Mouse (Mus musculus) midbrain, postnatal 0 days (tissue): ENCODE results near the gene Bmt2. TPM values are rescaled to one million over a fixed set of nuclear protein-coding genes. Genes with fewer than 3 reads are reported as not detected.

ENCODE experiments used
- ATAC-seq: fragments of 200-750 bp; cut with Nextera tagmentation; 2 replicates; pipeline ENCODE4 v1.8.0; 2017; ENCODE audit warnings: moderate number of reproducible peaks, mild to moderate bottlenecking, moderate TSS enrichment, moderate library complexity; ENCODE audit not compliant: low FRiP score
- DNase-seq: peaks from one replicate; pipeline ENCODE4 v3.0.0-alpha.2; 2015; ENCODE audit warnings: low spot score
- H3K27ac ChIP-seq: fragments of 300-500 bp; sonication (generic); 2 replicates; pipeline ENCODE4 v1.5.1; 2014; ENCODE audit warnings: low read depth, mild to moderate bottlenecking, low read length, mixed read lengths
- H3K27me3 ChIP-seq: fragments of 300-500 bp; sonication (generic); 2 replicates; pipeline ENCODE4 v1.6.1; 2014; ENCODE audit warnings: low read length, control low read depth, mixed read lengths; ENCODE audit not compliant: insufficient read depth
- H3K36me3 ChIP-seq: fragments of 300-500 bp; sonication (generic); 2 replicates; pipeline ENCODE4 v1.6.1; 2014; ENCODE audit warnings: low read length, control low read depth, mixed read lengths; ENCODE audit not compliant: insufficient read depth
- H3K4me1 ChIP-seq: fragments of 300-500 bp; sonication (generic); 2 replicates; pipeline ENCODE4 v1.6.1; 2014; ENCODE audit warnings: mild to moderate bottlenecking, control low read depth, antibody characterized with exemption, low read length, mixed read lengths; ENCODE audit not compliant: insufficient read depth
- H3K4me2 ChIP-seq: fragments of 300-500 bp; sonication (generic); 2 replicates; pipeline ENCODE4 v1.6.1; 2014; ENCODE audit warnings: low read depth, mild to moderate bottlenecking, low read length, mixed read lengths; ENCODE audit not compliant: poor library complexity, severe bottlenecking
- H3K4me3 ChIP-seq: fragments of 300-500 bp; sonication (generic); 2 replicates; pipeline ENCODE4 v1.5.1; 2014; ENCODE audit warnings: low read depth, mild to moderate bottlenecking, low read length, moderate library complexity
- H3K9ac ChIP-seq: fragments of 300-500 bp; sonication (generic); replicated peaks from 2 replicates; pipeline ENCODE4 v1.6.1; 2014; ENCODE audit warnings: mild to moderate bottlenecking, low read length, moderate library complexity, mixed read lengths; ENCODE audit not compliant: poor library complexity, severe bottlenecking
- H3K9me3 ChIP-seq: fragments of 300-500 bp; sonication (generic); 2 replicates; pipeline ENCODE4 v1.6.1; 2016; ENCODE audit warnings: low read length, control low read depth
- CTCF ChIP-seq: IDR thresholded peaks from 2 replicates; pipeline ENCODE4 v1.5.1; 2016; ENCODE audit warnings: antibody characterized with exemption, mild to moderate bottlenecking
- WGBS: fragments of 180-500 bp; shearing (Covaris S2); extraction: QIAGEN DNeasy Blood & Tissue Kit; methylation state at CpG from one replicate; pipeline ENCODE4 v1.1.7; 2014; 5-methylcytosine and 5-hydroxymethylcytosine counted together
- polyA plus RNA-seq: library from polyadenylated mRNA; unstranded; fragments of >200 nt; fragmentation: Nextera tagmentation; extraction: Ambion mirVana; gene quantifications from 2 replicates; pipeline ENCODE4 v1.2.1, GENCODE M21; 2015
- total RNA-seq: library from RNA; depleted of rRNA; stranded (reverse); fragments of >200 nt; gene quantifications from 2 replicates; pipeline ENCODE4 v1.2.3, GENCODE M21; 2014

Gene Bmt2
- total and polyA plus RNA-seq, 2 experiments from 2014 or later: 11.0 to 28.9 TPM

DNA sequence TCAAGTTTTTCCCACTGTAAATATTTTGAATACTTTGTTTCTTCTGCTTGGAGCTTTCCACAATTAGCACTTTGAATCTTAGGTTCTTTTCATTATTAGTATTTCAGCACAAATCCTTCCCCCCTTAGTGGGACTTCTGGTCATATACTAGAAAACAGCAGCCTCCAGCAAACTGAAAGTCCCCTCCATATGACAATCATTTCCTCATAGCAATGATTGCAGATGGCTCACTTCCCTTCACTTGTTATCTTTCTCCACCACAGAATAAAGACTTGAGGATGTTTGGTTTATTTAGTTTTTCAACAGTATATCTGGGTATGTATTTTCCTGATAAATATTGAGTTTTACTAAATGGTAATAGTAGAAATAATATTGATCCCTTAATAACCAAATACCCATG is 12.6 kb upstream of the Bmt2 start:
- no peak overlapping the region for H3K4me3 ChIP-seq
- no peak for TF ChIP-seq CTCF
- H3K36me3 ChIP-seq: no peaks in the 10 kb centered on the region
- DNase-seq: no peak
- H3K27me3 ChIP-seq: no peaks in the 10 kb centered on the region
- no peak overlapping the region for H3K9ac ChIP-seq
- H3K27ac ChIP-seq: no peak overlapping the region
- H3K9me3 ChIP-seq: no peaks in the 10 kb centered on the region
- no peaks in the 10 kb centered on the region for H3K4me1 ChIP-seq
- no peak for ATAC-seq
- no peak overlapping the region for H3K4me2 ChIP-seq

DNA sequence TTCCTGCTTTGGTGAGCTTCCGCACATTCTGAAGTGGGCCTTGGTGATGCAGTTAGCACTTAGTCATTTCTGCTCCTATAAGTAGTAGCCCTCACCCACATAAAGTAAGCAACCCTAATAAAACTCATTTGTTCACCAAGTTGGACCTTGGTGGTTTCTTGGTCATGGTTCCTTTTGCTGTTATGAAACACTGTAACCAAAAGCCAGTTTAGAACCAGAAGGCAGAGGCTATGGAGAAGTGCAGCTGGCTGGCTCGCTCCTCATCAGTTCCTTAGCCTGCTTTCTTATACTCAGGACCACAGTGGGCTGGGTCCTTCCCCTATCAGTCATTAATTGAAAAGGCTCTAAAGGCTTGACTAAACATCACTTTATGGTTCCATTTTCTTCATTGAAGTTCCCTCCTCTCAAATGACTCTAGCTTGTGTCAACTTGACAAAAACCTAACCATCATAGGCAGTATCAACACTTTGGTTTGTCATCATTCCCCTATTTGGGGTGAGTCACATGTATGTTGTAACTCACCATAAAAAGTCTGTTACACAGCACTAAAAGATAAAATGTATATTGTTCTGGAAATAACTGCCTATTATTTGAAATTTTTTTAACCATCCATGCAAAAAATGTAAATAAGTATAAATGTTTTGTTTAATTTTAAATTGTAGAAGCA is 6.3 kb upstream of the Bmt2 start:
- Histone ChIP-seq H3K9ac (no peak overlapping the region), H3K27ac (no peak overlapping the region), H3K36me3 (no peaks in the 10 kb centered on the region), H3K27me3 (no peaks in the 10 kb centered on the region), H3K4me2 (no peak overlapping the region), H3K4me3 (no peak overlapping the region), H3K9me3 (no peaks in the 10 kb centered on the region), H3K4me1 (no peaks in the 10 kb centered on the region)
- no peak for DNase-seq
- TF ChIP-seq CTCF: no peak
- 96% methylated on average over 2 of the region's 2 CpGs for WGBS
- no peak for ATAC-seq

DNA sequence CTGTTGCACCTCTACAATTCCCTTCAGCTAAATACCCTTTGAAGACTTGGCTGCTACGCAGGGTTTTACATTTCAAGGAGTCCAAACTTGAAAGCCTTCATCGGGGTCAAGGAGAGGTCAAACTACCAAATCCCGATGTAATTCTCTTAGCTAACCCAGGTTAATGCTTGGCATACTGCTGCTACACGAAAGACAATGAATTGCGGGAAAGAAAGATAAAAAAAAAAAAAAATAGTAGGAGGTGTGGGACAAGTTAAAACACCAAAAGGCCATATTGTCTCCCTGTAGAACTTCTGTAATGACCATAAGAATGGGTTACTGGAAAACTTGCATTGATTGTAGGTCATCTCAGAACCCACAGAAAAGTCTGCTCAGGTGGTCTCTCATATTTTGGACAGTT is 583 bp upstream of the Bmt2 start:
- ATAC-seq (no peak), DNase-seq (no peak)
- no peak overlapping the region for H3K27ac ChIP-seq
- no peaks in the 10 kb centered on the region for H3K36me3 ChIP-seq
- WGBS: 15% methylated on average over 5 of the region's 5 CpGs
- H3K27me3 ChIP-seq: no peaks in the 10 kb centered on the region
- no peak overlapping the region for H3K9ac ChIP-seq
- peaks cover 6% of the 10 kb centered on the region; the same call in 1 of the 2 replicates for H3K4me1 ChIP-seq
- H3K4me2 ChIP-seq: peak overlapping the region; percentile 82
- peak overlapping the region; percentile 97 for H3K4me3 ChIP-seq
- no peak for TF ChIP-seq CTCF
- no peaks in the 10 kb centered on the region for H3K9me3 ChIP-seq

DNA sequence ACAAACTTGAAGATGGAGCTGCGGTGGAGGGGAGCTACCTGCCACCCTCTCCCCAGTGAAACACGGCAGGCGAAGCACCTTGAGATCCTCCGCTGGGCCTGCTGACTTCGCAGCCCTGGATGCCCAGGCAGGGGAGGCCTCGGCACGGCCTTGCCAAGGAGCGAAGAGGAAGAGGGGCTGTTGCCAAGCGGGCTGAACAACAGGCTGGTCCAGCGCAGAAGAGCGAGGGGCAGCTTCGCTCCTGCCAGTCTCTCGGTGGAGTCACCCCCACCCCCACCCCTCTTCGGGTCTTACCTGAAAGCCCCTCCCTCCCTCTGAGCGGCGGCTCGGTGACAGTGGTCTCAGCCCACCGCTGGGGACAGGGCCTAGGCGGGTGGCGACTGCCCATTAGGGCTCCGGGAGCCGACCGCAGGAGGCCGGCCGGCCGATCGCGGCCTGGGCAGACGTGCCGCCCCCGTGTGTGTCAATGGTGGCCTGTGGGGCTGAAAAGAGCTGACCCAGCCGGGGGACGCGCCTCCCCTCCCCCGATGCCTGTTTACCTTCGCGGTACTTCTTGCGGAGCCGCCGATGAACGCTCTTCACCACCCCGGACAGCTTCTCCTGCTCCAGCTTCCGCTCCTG is 515 bp downstream of the Bmt2 start:
- Histone ChIP-seq H3K4me2 (peak overlapping the region; percentile 82), H3K27me3 (no peaks in the 10 kb centered on the region), H3K9me3 (no peaks in the 10 kb centered on the region), H3K4me1 (peaks cover 8% of the 10 kb centered on the region; the same call in 1 of the 2 replicates), H3K4me3 (peak overlapping the region; percentile 97), H3K36me3 (no peaks in the 10 kb centered on the region), H3K27ac (peak overlapping the region; percentile 90), H3K9ac (peak overlapping the region; percentile 91)
- WGBS: 1% methylated on average over 32 of the region's 43 CpGs
- DNase-seq: peak; percentile 56
- ATAC-seq: peak; percentile 83
- TF ChIP-seq CTCF: no peak

DNA sequence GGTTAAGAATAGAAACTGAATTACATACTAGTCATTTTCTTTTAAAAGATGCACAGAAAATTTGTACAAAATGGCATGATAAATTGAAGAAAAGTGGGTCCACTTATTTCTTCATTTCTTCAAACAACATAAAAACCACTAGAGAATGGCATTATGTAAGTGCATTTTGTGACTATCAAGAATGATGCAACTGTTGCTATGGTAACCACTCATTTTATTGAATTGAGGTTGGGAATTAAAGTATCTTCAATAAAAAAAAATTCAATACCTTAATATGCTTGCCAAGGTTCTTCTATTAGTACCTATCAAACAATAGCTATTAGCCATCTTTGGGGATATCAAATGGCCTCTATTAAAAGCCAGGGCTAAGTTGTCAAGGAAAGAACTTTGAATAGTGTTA is 1.6 kb downstream of the Bmt2 start:
- no peaks in the 10 kb centered on the region for H3K27me3 ChIP-seq
- peak overlapping the region; percentile 82 for H3K4me2 ChIP-seq
- H3K9ac ChIP-seq: 0 out of 2 replicates have a peak overlapping the region, but pooled peaks have one; percentile 91
- no peak overlapping the region for H3K27ac ChIP-seq
- TF ChIP-seq CTCF: no peak
- H3K4me1 ChIP-seq: peaks cover 8% of the 10 kb centered on the region; the same call in 1 of the 2 replicates
- peak overlapping the region; percentile 97 for H3K4me3 ChIP-seq
- no peaks in the 10 kb centered on the region for H3K9me3 ChIP-seq
- DNase-seq: no peak
- no peaks in the 10 kb centered on the region for H3K36me3 ChIP-seq
- no peak for ATAC-seq

DNA sequence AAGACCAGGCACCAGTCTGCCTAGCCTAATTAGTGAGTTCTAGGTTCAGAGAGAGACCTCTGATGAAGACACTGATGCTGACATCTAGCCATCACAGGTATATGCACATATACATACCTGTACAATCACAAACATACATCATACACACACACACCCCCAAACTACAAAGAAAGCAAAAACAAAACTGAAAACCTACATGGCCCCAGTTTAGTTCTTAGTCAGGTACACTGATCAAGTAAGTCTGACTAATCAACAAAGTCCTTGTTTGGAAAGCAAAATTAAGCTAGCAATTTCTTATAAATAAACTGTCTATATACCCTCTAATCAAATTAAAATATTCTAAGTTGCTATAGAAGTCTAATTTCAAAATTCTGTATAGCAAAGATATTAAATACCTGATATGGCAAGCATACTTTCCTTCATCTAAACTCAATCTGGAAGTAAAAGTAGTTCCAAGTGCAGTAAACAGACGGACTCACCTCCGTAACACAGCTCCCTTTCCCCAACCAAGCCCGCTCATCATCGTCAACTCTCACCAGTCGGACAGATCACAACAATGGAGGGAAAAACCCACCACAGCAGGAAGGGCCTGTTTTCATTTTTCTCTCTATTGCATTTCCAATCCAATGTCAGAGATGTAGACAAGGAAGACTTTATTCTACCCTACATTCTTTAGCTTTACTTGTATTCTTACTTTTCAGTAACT is 3.0 kb downstream of the Bmt2 start:
- no peak for ATAC-seq
- no peak for TF ChIP-seq CTCF
- Histone ChIP-seq H3K36me3 (no peaks in the 10 kb centered on the region), H3K4me2 (no peak overlapping the region), H3K9me3 (no peaks in the 10 kb centered on the region), H3K9ac (no peak overlapping the region), H3K27ac (no peak overlapping the region), H3K4me3 (no peak overlapping the region), H3K27me3 (no peaks in the 10 kb centered on the region), H3K4me1 (peaks cover 8% of the 10 kb centered on the region; the same call in 1 of the 2 replicates)
- 75% methylated on average over 5 of the region's 5 CpGs for WGBS
- no peak for DNase-seq
